Mouse (Mus musculus) intestine, embryonic 16.5 days (tissue): ENCODE measurements around the gene Dcp1a. TPM values are rescaled to one million over a fixed set of nuclear protein-coding genes. Genes with fewer than 3 reads are reported as not detected.

ENCODE experiments used
- microRNA-seq: library from miRNA; unstranded; fragments of <30 nt; microRNA quantifications from one replicate; pipeline ENCODE4, GENCODE M21; 2016
- polyA plus RNA-seq: library from polyadenylated mRNA; unstranded; fragments of >200 nt; fragmentation: Nextera tagmentation; extraction: Ambion mirVana; gene quantifications from 2 replicates; pipeline ENCODE4 v1.2.1, GENCODE M21; 2015

The Dcp1a gene
- polyA plus RNA-seq, 1 experiment from 2014 or later: 17.7 TPM

Small RNA genes within 50 kb of the gene (microRNA-seq; reads per million reads assigned to microRNA genes)
- 5.0 reads per million, percentile 15 among the genes with 10 or more reads in this experiment for gene Mir3076

Other genes with a start within 250 kb of the Dcp1a start
- gene Cacna1d, start 11.9 kb downstream of the Dcp1a start, polyA plus RNA-seq: 2.0 and 2.6 TPM in 2 replicates
- 393 and 411 TPM in 2 replicates for gene Tkt, start 68.8 kb downstream of the Dcp1a start, polyA plus RNA-seq
- gene Prkcd, start 146.7 kb downstream of the Dcp1a start, polyA plus RNA-seq: 52.1 and 56.5 TPM in 2 replicates
- 13.3 and 14.7 TPM in 2 replicates for gene Rft1, start 174.8 kb downstream of the Dcp1a start, polyA plus RNA-seq
- gene Sfmbt1, start 235.3 kb downstream of the Dcp1a start, polyA plus RNA-seq: 9.7 and 11.1 TPM in 2 replicates